Mouse (Mus musculus) neural tube, embryonic 15.5 days (tissue): ENCODE measurements around the gene Snapc2. TPM values are rescaled to one million over a fixed set of nuclear protein-coding genes. Genes with fewer than 3 reads are reported as not detected.

ENCODE experiments used
- ATAC-seq: fragments of 200-750 bp; cut with Nextera tagmentation; 2 replicates; pipeline ENCODE4 v1.8.0; 2017; ENCODE audit warnings: mild to moderate bottlenecking, moderate TSS enrichment, moderate library complexity; ENCODE audit not compliant: low FRiP score
- H3K27ac ChIP-seq: fragments of 300-500 bp; sonication (generic); replicated peaks from 2 replicates; pipeline ENCODE4 v1.5.1; 2015; ENCODE audit warnings: mild to moderate bottlenecking, inconsistent platforms
- H3K27me3 ChIP-seq: fragments of 300-500 bp; sonication (generic); replicated peaks from 2 replicates; pipeline ENCODE4 v1.6.1; 2015; ENCODE audit warnings: inconsistent platforms
- H3K36me3 ChIP-seq: fragments of 300-500 bp; sonication (generic); 2 replicates; pipeline ENCODE4 v1.6.1; 2015; ENCODE audit warnings: inconsistent platforms
- H3K4me1 ChIP-seq: fragments of 300-500 bp; sonication (generic); 2 replicates; pipeline ENCODE4 v1.6.1; 2015; ENCODE audit warnings: inconsistent platforms
- H3K4me2 ChIP-seq: fragments of 300-500 bp; sonication (generic); 2 replicates; pipeline ENCODE4 v1.6.1; 2015; ENCODE audit warnings: inconsistent platforms, mild to moderate bottlenecking, moderate library complexity
- H3K4me3 ChIP-seq: fragments of 300-500 bp; sonication (generic); replicated peaks from 2 replicates; pipeline ENCODE4 v1.5.1; 2015; ENCODE audit warnings: mild to moderate bottlenecking, inconsistent platforms
- H3K9ac ChIP-seq: fragments of 300-500 bp; sonication (generic); replicated peaks from 2 replicates; pipeline ENCODE4 v1.6.1; 2015; ENCODE audit warnings: mild to moderate bottlenecking, inconsistent platforms
- H3K9me3 ChIP-seq: fragments of 300-500 bp; sonication (generic); replicated peaks from 2 replicates; pipeline ENCODE4 v1.6.1; 2016; ENCODE audit warnings: inconsistent platforms
- WGBS: fragments of 180-500 bp; shearing (Covaris S2); methylation state at CpG from one replicate; pipeline ENCODE4 v1.1.7; 2015; ENCODE audit warnings: mixed read lengths; 5-methylcytosine and 5-hydroxymethylcytosine counted together
- polyA plus RNA-seq: library from polyadenylated mRNA; unstranded; fragments of >200 nt; fragmentation: Nextera tagmentation; extraction: Ambion mirVana; gene quantifications from 2 replicates; pipeline ENCODE4 v1.2.1, GENCODE M21; 2015

Gene Snapc2
- polyA plus RNA-seq, 1 experiment from 2014 or later, result 69.3 TPM

- under 1% methylated on average over 43 of the region's 44 CpGs for WGBS
These were observed 35.9 kb upstream of the Snapc2 start, which contains the start of gene Prr36 for GRCm38 (mm10) chr8:4216791-4217621. Prr36 (minus strand) TSS chr8:4217459.

GRCm38 (mm10) chr8:4219617-4220016, 33.3 kb upstream of the Snapc2 start:
- no peaks in the 10 kb centered on the region for H3K9me3 ChIP-seq
- no peak for ATAC-seq
- peaks cover 23% of the 10 kb centered on the region for H3K4me1 ChIP-seq
- H3K9ac ChIP-seq, result no peak overlapping the region
- no peaks in the 10 kb centered on the region for H3K27me3 ChIP-seq
- WGBS, result 95% methylated on average over 3 of the region's 3 CpGs
- no peak overlapping the region for H3K4me3 ChIP-seq
- H3K36me3 ChIP-seq, result no peaks in the 10 kb centered on the region
- H3K27ac ChIP-seq, result no peak overlapping the region
- no peak overlapping the region for H3K4me2 ChIP-seq

More at GRCm38 (mm10) chr8:4216791-4217621, 35.9 kb upstream of the Snapc2 start, which contains the start of gene Prr36:
- Histone ChIP-seq H3K4me3 (peak within 1 kb of the TSS; percentile 75), H3K27me3 (no peaks in the 10 kb centered on the region), H3K9ac (peak within 1 kb of the TSS; percentile 79), H3K27ac (peak within 1 kb of the TSS; percentile 96), H3K36me3 (no peaks in the 10 kb centered on the region), H3K4me1 (peaks cover 44% of the 10 kb centered on the region), H3K9me3 (no peaks in the 10 kb centered on the region), H3K4me2 (peak within 1 kb of the TSS; percentile 96)
- ATAC-seq, result peak; percentile 88

- Histone ChIP-seq H3K9me3 (no peaks in the 10 kb centered on the region), H3K27ac (no peak overlapping the region), H3K9ac (no peak overlapping the region), H3K4me1 (peaks cover 14% of the 10 kb centered on the region), H3K27me3 (peaks cover 11% of the 10 kb centered on the region), H3K4me3 (no peak overlapping the region), H3K36me3 (no peaks in the 10 kb centered on the region), H3K4me2 (no peak overlapping the region)
- ATAC-seq, result no peak
These were observed 30.8 kb upstream of the Snapc2 start for GRCm38 (mm10) chr8:4222059-4222458.

GRCm38 (mm10) chr8:4226323-4226722, 26.6 kb upstream of the Snapc2 start:
- ATAC-seq, result 0 out of 2 replicates have a peak, but pooled peaks have one; percentile 31
- Histone ChIP-seq H3K27ac (no peak overlapping the region), H3K4me2 (peak overlapping the region; percentile 46), H3K9me3 (no peaks in the 10 kb centered on the region), H3K36me3 (no peaks in the 10 kb centered on the region), H3K27me3 (peaks cover 22% of the 10 kb centered on the region), H3K4me1 (peaks cover 7% of the 10 kb centered on the region; the same call in 1 of the 2 replicates), H3K4me3 (no peak overlapping the region), H3K9ac (no peak overlapping the region)
- WGBS, result 23% methylated on average over 4 of the region's 4 CpGs

- no peak within 1 kb of the TSS for H3K9ac ChIP-seq
These were observed 26.0 kb upstream of the Snapc2 start, which contains the start of gene Lrrc8e for GRCm38 (mm10) chr8:4226739-4227347. Lrrc8e (plus strand) TSS chr8:4226827.

GRCm38 (mm10) chr8:4227919-4228318, 25.0 kb upstream of the Snapc2 start:
- Histone ChIP-seq H3K9ac (no peak overlapping the region), H3K27ac (no peak overlapping the region), H3K4me1 (peaks cover 7% of the 10 kb centered on the region; the same call in 1 of the 2 replicates), H3K27me3 (peaks cover 22% of the 10 kb centered on the region), H3K4me2 (no peak overlapping the region), H3K4me3 (no peak overlapping the region), H3K9me3 (no peaks in the 10 kb centered on the region), H3K36me3 (no peaks in the 10 kb centered on the region)
- WGBS, result 95% methylated on average over 4 of the region's 4 CpGs
- no peak for ATAC-seq

More at GRCm38 (mm10) chr8:4226739-4227347, 26.0 kb upstream of the Snapc2 start, which contains the start of gene Lrrc8e:
- 0 out of 2 replicates have a peak, but pooled peaks have one; percentile 38 for ATAC-seq
- H3K9me3 ChIP-seq, result no peaks in the 10 kb centered on the region
- peaks cover 7% of the 10 kb centered on the region; the same call in 1 of the 2 replicates for H3K4me1 ChIP-seq
- 5% methylated on average over 33 of the region's 33 CpGs for WGBS
- H3K4me2 ChIP-seq, result peak within 1 kb of the TSS; percentile 46
- no peak within 1 kb of the TSS for H3K4me3 ChIP-seq
- no peak within 1 kb of the TSS for H3K27ac ChIP-seq
- no peaks in the 10 kb centered on the region for H3K36me3 ChIP-seq
- peaks cover 22% of the 10 kb centered on the region for H3K27me3 ChIP-seq

GRCm38 (mm10) chr8:4229784-4230183, 23.1 kb upstream of the Snapc2 start:
- Histone ChIP-seq H3K9ac (no peak overlapping the region), H3K4me3 (no peak overlapping the region), H3K4me2 (no peak overlapping the region), H3K27ac (no peak overlapping the region), H3K4me1 (peaks cover 7% of the 10 kb centered on the region; the same call in 1 of the 2 replicates), H3K27me3 (peaks cover 22% of the 10 kb centered on the region), H3K36me3 (no peaks in the 10 kb centered on the region), H3K9me3 (no peaks in the 10 kb centered on the region)
- ATAC-seq, result no peak
- 80% methylated on average over 5 of the region's 5 CpGs for WGBS

- H3K9ac ChIP-seq, result no peak overlapping the region
- ATAC-seq, result no peak
- WGBS, result 71% methylated on average over 10 of the region's 10 CpGs
These were observed 22.1 kb upstream of the Snapc2 start for GRCm38 (mm10) chr8:4230612-4231351.

GRCm38 (mm10) chr8:4237814-4238433, 15.0 kb upstream of the Snapc2 start:
- no peaks in the 10 kb centered on the region for H3K9me3 ChIP-seq
- H3K4me1 ChIP-seq, result peaks cover 41% of the 10 kb centered on the region
- peaks cover 13% of the 10 kb centered on the region; the same call in 1 of the 2 replicates for H3K36me3 ChIP-seq
- peak overlapping the region; percentile 77 for H3K4me3 ChIP-seq
- ATAC-seq, result peak; percentile 0; the same call in 1 of the 2 replicates
- peak overlapping the region; percentile 65 for H3K9ac ChIP-seq
- H3K27me3 ChIP-seq, result no peaks in the 10 kb centered on the region
- H3K4me2 ChIP-seq, result peak overlapping the region; percentile 87
- 20% methylated on average over 15 of the region's 15 CpGs for WGBS
- H3K27ac ChIP-seq, result peak overlapping the region; percentile 94

More at GRCm38 (mm10) chr8:4230612-4231351, 22.1 kb upstream of the Snapc2 start:
- H3K9me3 ChIP-seq, result no peaks in the 10 kb centered on the region
- peaks cover 7% of the 10 kb centered on the region; the same call in 1 of the 2 replicates for H3K4me1 ChIP-seq
- no peak overlapping the region for H3K4me3 ChIP-seq
- H3K27me3 ChIP-seq, result peaks cover 22% of the 10 kb centered on the region
- H3K27ac ChIP-seq, result no peak overlapping the region
- H3K4me2 ChIP-seq, result no peak overlapping the region
- no peaks in the 10 kb centered on the region for H3K36me3 ChIP-seq

- Histone ChIP-seq H3K27ac (peak within 1 kb of the TSS; percentile 94), H3K27me3 (no peaks in the 10 kb centered on the region), H3K4me3 (peak within 1 kb of the TSS; percentile 77), H3K36me3 (peaks cover 20% of the 10 kb centered on the region), H3K4me2 (peak within 1 kb of the TSS; percentile 87), H3K9me3 (no peaks in the 10 kb centered on the region), H3K9ac (peak within 1 kb of the TSS; percentile 72), H3K4me1 (peaks cover 41% of the 10 kb centered on the region)
- ATAC-seq, result peak; percentile 93
- WGBS, result under 1% methylated on average over 62 of the region's 71 CpGs
These were observed 14.3 kb upstream of the Snapc2 start, which contains the start of the genes Map2k7 and Gm49320 for GRCm38 (mm10) chr8:4238434-4239192. Map2k7 (plus strand) TSS chr8:4238740. Gm49320 (plus strand) TSS chr8:4238865.
